Mouse (Mus musculus) large intestine, adult 2 months (tissue): ENCODE results near the gene Alg10b. TPM values are rescaled to one million over a fixed set of nuclear protein-coding genes. Genes with fewer than 3 reads are reported as not detected.
A peak's percentile ranks its signal among the peaks of the same experiment; 100 is the strongest.
"Not testable (repeated sequence)": the region's sequence is repeated elsewhere in the genome, so short reads cannot be mapped to it uniquely, and the experiment has no call there.

Experiments
- DNase-seq: peaks from one replicate; pipeline ENCODE4 v3.0.0-alpha.2; 2012; ENCODE audit warnings: low read depth, low spot score
- WGBS: fragments of 180-500 bp; shearing (Covaris S2); methylation state at CpG from one replicate; pipeline ENCODE4 v1.1.7; 2018; 5-methylcytosine and 5-hydroxymethylcytosine counted together
- polyA plus RNA-seq: library from polyadenylated mRNA; depleted of rRNA; stranded (reverse); fragments of >200 nt; gene quantifications from 2 replicates; pipeline ENCODE4 v1.2.3, GENCODE M21; 2012; rRNA removed

Gene Alg10b
- polyA plus RNA-seq: 6.1 and 8.3 TPM in 2 replicates

- WGBS: under 1% methylated on average over 59 of the region's 59 CpGs
- peak; percentile 74 for DNase-seq
Observed at GRCm38 (mm10) chr15:90223969-90224750, at the start of gene Alg10b. Gene Alg10b (plus strand): TSS chr15:90224311.

GRCm38 (mm10) chr15:90183108-90183507 is 41.0 kb upstream of the Alg10b start:
- DNase-seq: not testable (repeated sequence)
- 52% methylated on average over 8 of the region's 8 CpGs for WGBS

- WGBS: 87% methylated on average over 6 of the region's 6 CpGs
- DNase-seq: no peak
Observed at GRCm38 (mm10) chr15:90183511-90183910, 40.6 kb upstream of the Alg10b start.

- 91% methylated on average over 3 of the region's 3 CpGs for WGBS
- no peak for DNase-seq
Observed at GRCm38 (mm10) chr15:90184743-90185142, 39.4 kb upstream of the Alg10b start.

GRCm38 (mm10) chr15:90189477-90189876 is 34.6 kb upstream of the Alg10b start:
- DNase-seq: no peak
- 74% methylated on average over 9 of the region's 9 CpGs for WGBS

GRCm38 (mm10) chr15:90213946-90214345 is 10.2 kb upstream of the Alg10b start:
- 78% methylated on average over 8 of the region's 8 CpGs for WGBS
- DNase-seq: no peak

- DNase-seq: no peak
- 9% methylated on average over 6 of the region's 6 CpGs for WGBS
Observed at GRCm38 (mm10) chr15:90214913-90215312, 9.2 kb upstream of the Alg10b start.

- no peak for DNase-seq
- 65% methylated on average over 4 of the region's 4 CpGs for WGBS
Observed at GRCm38 (mm10) chr15:90225058-90225575, 1.0 kb downstream of the Alg10b start.

GRCm38 (mm10) chr15:90237657-90238056 is 13.5 kb downstream of the Alg10b start:
- no peak for DNase-seq
- 56% methylated on average over 2 of the region's 2 CpGs for WGBS

GRCm38 (mm10) chr15:90244081-90244480 is 20.0 kb downstream of the Alg10b start:
- WGBS: 88% methylated on average over 5 of the region's 5 CpGs
- no peak for DNase-seq

GRCm38 (mm10) chr15:90249694-90250093 is 25.6 kb downstream of the Alg10b start:
- DNase-seq: no peak
- WGBS: 40% methylated on average over 3 of the region's 3 CpGs

GRCm38 (mm10) chr15:90282876-90283275 is 58.8 kb downstream of the Alg10b start:
- WGBS: 90% methylated on average over 7 of the region's 7 CpGs
- no peak for DNase-seq
